Mouse (Mus musculus) liver, embryonic 11.5 days (tissue): ENCODE results near the gene Tram2. TPM values are rescaled to one million over a fixed set of nuclear protein-coding genes. Genes with fewer than 3 reads are reported as not detected.

ENCODE experiments used
- ATAC-seq: fragments of 200-750 bp; cut with Nextera tagmentation; replicated peaks from 2 replicates; pipeline ENCODE4 v1.8.0; 2017; ENCODE audit warnings: moderate number of reproducible peaks, mild to moderate bottlenecking, moderate TSS enrichment, moderate library complexity; ENCODE audit not compliant: low FRiP score
- DNase-seq: peaks from one replicate; pipeline ENCODE4 v3.0.0-alpha.2; 2017; ENCODE audit warnings: low spot score
- H3K27ac ChIP-seq: fragments of 300-500 bp; sonication (generic); 2 replicates; pipeline ENCODE4 v1.5.1; 2014; ENCODE audit warnings: mild to moderate bottlenecking, low read depth, low read length, control low read depth
- H3K27me3 ChIP-seq: fragments of 300-500 bp; sonication (generic); replicated peaks from 2 replicates; pipeline ENCODE4 v1.6.1; 2014; ENCODE audit warnings: low read length, mixed read lengths; ENCODE audit not compliant: control insufficient read depth, insufficient read depth
- H3K36me3 ChIP-seq: fragments of 300-500 bp; sonication (generic); 2 replicates; pipeline ENCODE4 v1.6.1; 2014; ENCODE audit warnings: mild to moderate bottlenecking, low read length, moderate library complexity, mixed read lengths; ENCODE audit not compliant: control insufficient read depth, insufficient read depth
- H3K4me1 ChIP-seq: fragments of 300-500 bp; sonication (generic); replicated peaks from 2 replicates; pipeline ENCODE4 v1.6.1; 2014; ENCODE audit warnings: low read length, mixed read lengths; ENCODE audit not compliant: control insufficient read depth, insufficient read depth
- H3K4me2 ChIP-seq: fragments of 300-500 bp; sonication (generic); 2 replicates; pipeline ENCODE4 v1.6.1; 2014; ENCODE audit warnings: mild to moderate bottlenecking, control low read depth, moderate library complexity
- H3K4me3 ChIP-seq: fragments of 300-500 bp; sonication (generic); 2 replicates; pipeline ENCODE4 v1.5.1; 2014; ENCODE audit warnings: low read depth, low read length, control low read depth
- H3K9ac ChIP-seq: fragments of 300-500 bp; sonication (generic); 2 replicates; pipeline ENCODE4 v1.6.1; 2014; ENCODE audit warnings: low read depth, low read length, control low read depth
- H3K9me3 ChIP-seq: fragments of 300-500 bp; sonication (generic); 2 replicates; pipeline ENCODE4 v1.6.1; 2016; ENCODE audit warnings: low read length, inconsistent platforms, mixed read lengths; ENCODE audit not compliant: control insufficient read depth
- whole genome bisulfite sequencing: fragments of 180-500 bp; shearing (Covaris S2); extraction: QIAGEN DNeasy Blood & Tissue Kit; methylation state at CpG from one replicate; pipeline ENCODE4 v1.1.7; 2014; 5-methylcytosine and 5-hydroxymethylcytosine counted together
- polyA plus RNA-seq: library from polyadenylated mRNA; unstranded; fragments of >200 nt; fragmentation: Nextera tagmentation; extraction: Ambion mirVana; gene quantifications from 2 replicates; pipeline ENCODE4 v1.2.1, GENCODE M21; 2014

Gene Tram2
- polyA plus RNA-seq, 1 experiment from 2014 or later = 3.9 TPM

- Histone ChIP-seq H3K27ac (no peak overlapping the region), H3K4me1 (no peaks in the 10 kb centered on the region), H3K9me3 (no peaks in the 10 kb centered on the region), H3K9ac (no peak overlapping the region), H3K36me3 (no peaks in the 10 kb centered on the region), H3K27me3 (no peaks in the 10 kb centered on the region), H3K4me2 (no peak overlapping the region), H3K4me3 (no peak overlapping the region)
- DNase-seq = no peak
- no peak for ATAC-seq
These were observed 45.3 kb downstream of the Tram2 start for GRCm38 (mm10) chr1:21033792-21034119.

- ATAC-seq (no peak), DNase-seq (no peak)
- WGBS = 85% methylated on average over 11 of the region's 11 CpGs
These were observed 45.8 kb downstream of the Tram2 start for GRCm38 (mm10) chr1:21033065-21033791.

GRCm38 (mm10) chr1:21031650-21032049 lies 47.4 kb downstream of the Tram2 start:
- 84% methylated on average over 2 of the region's 2 CpGs for WGBS
- no peaks in the 10 kb centered on the region for H3K4me1 ChIP-seq
- no peaks in the 10 kb centered on the region for H3K9me3 ChIP-seq
- no peak for ATAC-seq
- H3K9ac ChIP-seq = no peak overlapping the region
- no peak overlapping the region for H3K27ac ChIP-seq
- no peak for DNase-seq
- no peak overlapping the region for H3K4me2 ChIP-seq
- no peaks in the 10 kb centered on the region for H3K27me3 ChIP-seq
- H3K36me3 ChIP-seq = no peaks in the 10 kb centered on the region
- H3K4me3 ChIP-seq = no peak overlapping the region

More at GRCm38 (mm10) chr1:21033065-21033791, 45.8 kb downstream of the Tram2 start:
- Histone ChIP-seq H3K27ac (no peak overlapping the region), H3K4me2 (no peak overlapping the region), H3K36me3 (no peaks in the 10 kb centered on the region), H3K9me3 (no peaks in the 10 kb centered on the region), H3K9ac (no peak overlapping the region), H3K27me3 (no peaks in the 10 kb centered on the region), H3K4me3 (no peak overlapping the region), H3K4me1 (no peaks in the 10 kb centered on the region)

GRCm38 (mm10) chr1:21029000-21029399 lies 50.0 kb downstream of the Tram2 start:
- Histone ChIP-seq H3K27me3 (no peaks in the 10 kb centered on the region), H3K36me3 (no peaks in the 10 kb centered on the region), H3K27ac (no peak overlapping the region), H3K9me3 (no peaks in the 10 kb centered on the region), H3K4me3 (no peak overlapping the region), H3K9ac (no peak overlapping the region), H3K4me2 (no peak overlapping the region), H3K4me1 (peaks cover 3% of the 10 kb centered on the region; the same call in 1 of the 2 replicates)
- ATAC-seq = no peak
- no peak for DNase-seq
- 92% methylated on average over 4 of the region's 4 CpGs for WGBS

- no peak for DNase-seq
- H3K4me3 ChIP-seq = no peak overlapping the region
- no peaks in the 10 kb centered on the region for H3K27me3 ChIP-seq
- H3K4me1 ChIP-seq = peaks cover 3% of the 10 kb centered on the region; the same call in 1 of the 2 replicates
- no peak overlapping the region for H3K4me2 ChIP-seq
- H3K36me3 ChIP-seq = no peaks in the 10 kb centered on the region
- H3K9me3 ChIP-seq = no peaks in the 10 kb centered on the region
- ATAC-seq = no peak
- 81% methylated on average over 7 of the region's 7 CpGs for WGBS
- H3K27ac ChIP-seq = no peak overlapping the region
- H3K9ac ChIP-seq = no peak overlapping the region
These were observed 52.5 kb downstream of the Tram2 start for GRCm38 (mm10) chr1:21026534-21026933.

- Histone ChIP-seq H3K9me3 (no peaks in the 10 kb centered on the region), H3K4me3 (no peak overlapping the region), H3K27ac (no peak overlapping the region), H3K27me3 (no peaks in the 10 kb centered on the region), H3K4me1 (peaks cover 3% of the 10 kb centered on the region; the same call in 1 of the 2 replicates), H3K36me3 (no peaks in the 10 kb centered on the region), H3K9ac (no peak overlapping the region), H3K4me2 (no peak overlapping the region)
- WGBS = 41% methylated on average over 5 of the region's 5 CpGs
- ATAC-seq (no peak), DNase-seq (no peak)
These were observed 53.8 kb downstream of the Tram2 start for GRCm38 (mm10) chr1:21025203-21025602.

- ATAC-seq = no peak
- H3K4me3 ChIP-seq = no peak overlapping the region
- H3K27ac ChIP-seq = no peak overlapping the region
These were observed 55.9 kb downstream of the Tram2 start for GRCm38 (mm10) chr1:21023101-21023500.

GRCm38 (mm10) chr1:21014463-21014862 lies 64.6 kb downstream of the Tram2 start:
- no peak for ATAC-seq
- no peaks in the 10 kb centered on the region for H3K27me3 ChIP-seq
- H3K4me1 ChIP-seq = no peaks in the 10 kb centered on the region
- no peak overlapping the region for H3K4me3 ChIP-seq
- no peak overlapping the region for H3K4me2 ChIP-seq
- H3K36me3 ChIP-seq = no peaks in the 10 kb centered on the region
- no peak overlapping the region for H3K9ac ChIP-seq
- no peaks in the 10 kb centered on the region for H3K9me3 ChIP-seq
- WGBS = 62% methylated on average over 8 of the region's 8 CpGs
- no peak for DNase-seq
- H3K27ac ChIP-seq = no peak overlapping the region

More at GRCm38 (mm10) chr1:21023101-21023500, 55.9 kb downstream of the Tram2 start:
- 79% methylated on average over 3 of the region's 3 CpGs for WGBS
- H3K9me3 ChIP-seq = no peaks in the 10 kb centered on the region
- no peaks in the 10 kb centered on the region for H3K27me3 ChIP-seq
- H3K36me3 ChIP-seq = no peaks in the 10 kb centered on the region
- no peak overlapping the region for H3K4me2 ChIP-seq
- no peak for DNase-seq
- peaks cover 3% of the 10 kb centered on the region; the same call in 1 of the 2 replicates for H3K4me1 ChIP-seq
- H3K9ac ChIP-seq = no peak overlapping the region

GRCm38 (mm10) chr1:21010282-21010800 lies 68.7 kb downstream of the Tram2 start:
- 84% methylated on average over 6 of the region's 6 CpGs for WGBS
- H3K9me3 ChIP-seq = no peaks in the 10 kb centered on the region
- H3K4me1 ChIP-seq = no peaks in the 10 kb centered on the region
- no peak overlapping the region for H3K4me2 ChIP-seq
- no peak overlapping the region for H3K27ac ChIP-seq
- no peak for DNase-seq
- no peak overlapping the region for H3K9ac ChIP-seq
- no peak for ATAC-seq
- H3K36me3 ChIP-seq = no peaks in the 10 kb centered on the region
- no peaks in the 10 kb centered on the region for H3K27me3 ChIP-seq
- H3K4me3 ChIP-seq = no peak overlapping the region
